34 mouse cellular contexts compared by ENCODE assay signal in the genomic region with DNA sequence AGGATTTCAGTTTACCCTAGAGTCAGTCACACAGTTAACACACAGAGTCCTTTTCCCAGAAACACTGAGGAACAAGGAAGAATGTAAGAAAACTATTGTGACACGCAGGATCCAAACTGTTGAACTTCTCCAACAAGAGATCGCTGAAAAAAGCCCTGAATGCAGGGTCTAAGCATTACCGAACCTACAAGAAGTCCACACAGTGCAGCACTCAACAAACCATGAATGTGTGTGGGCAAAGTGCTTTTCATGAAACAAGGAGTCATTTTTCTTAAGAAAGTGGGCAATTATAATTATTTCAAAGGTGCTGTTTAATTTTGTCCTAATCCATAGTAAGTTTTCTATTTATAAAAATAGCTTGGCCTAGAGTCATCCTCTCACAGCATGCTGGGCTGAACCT. TPM values are rescaled to one million over a fixed set of nuclear protein-coding genes. Genes with fewer than 3 reads are reported as not detected.
"Had no signal": no experiment of that assay in that cellular context is flagged by ENCODE, and none has a peak within 500 bp of the region (broad histone marks: within the 10 kb centered on the region; RNA-seq: fewer than 3 reads in every experiment).

No protein-coding gene starts in this region.

RNA-seq across cellular contexts. Expression of gene Gm21411, which starts 6.3 kb away (rescaled TPM):
- total RNA-seq: common myeloid progenitor, adult 5-6 weeks; forebrain, postnatal 0 days; gastrocnemius, adult 18-20 months; gastrocnemius, adult 2 months; gastrocnemius, adult 8-10 months; gastrocnemius, postnatal 10 days; gastrocnemius, postnatal 14 days; gastrocnemius, postnatal 25 days; gastrocnemius, postnatal 36 days; gastrocnemius, postnatal 4 days; granulocyte monocyte progenitor cell, adult 5-6 weeks; heart, adult 18-20 months; heart, adult 2 months; heart, adult 8-10 months had no signal
- polyA plus RNA-seq: cortical plate, adult 2 months; embryonic facial prominence, embryonic 10.5 days; embryonic facial prominence, embryonic 11.5 days; embryonic facial prominence, embryonic 12.5 days; embryonic facial prominence, embryonic 13.5 days; embryonic facial prominence, embryonic 14.5 days; embryonic facial prominence, embryonic 15.5 days; erythroblast, embryonic 14.5 days; forebrain, embryonic 10.5 days; forebrain, embryonic 11.5 days; forebrain, embryonic 12.5 days; forebrain, embryonic 13.5 days; forebrain, embryonic 14.5 days; forebrain, embryonic 15.5 days; forebrain, embryonic 16.5 days; forebrain, postnatal 0 days; frontal cortex, adult 2 months; gonadal fat pad, adult 2 months; heart, adult 2 months; heart, embryonic 10.5 days; heart, embryonic 11.5 days; heart, embryonic 12.5 days had no signal
